Mouse (Mus musculus) ovary, postnatal 14 days (tissue): Measurements from ENCODE around the gene Plcb4.

ENCODE experiments used
- DNase-seq: peaks from one replicate; pipeline ENCODE4 v3.0.0; 2022; ENCODE audit warnings: low spot score

Plcb4 gene

DNA sequence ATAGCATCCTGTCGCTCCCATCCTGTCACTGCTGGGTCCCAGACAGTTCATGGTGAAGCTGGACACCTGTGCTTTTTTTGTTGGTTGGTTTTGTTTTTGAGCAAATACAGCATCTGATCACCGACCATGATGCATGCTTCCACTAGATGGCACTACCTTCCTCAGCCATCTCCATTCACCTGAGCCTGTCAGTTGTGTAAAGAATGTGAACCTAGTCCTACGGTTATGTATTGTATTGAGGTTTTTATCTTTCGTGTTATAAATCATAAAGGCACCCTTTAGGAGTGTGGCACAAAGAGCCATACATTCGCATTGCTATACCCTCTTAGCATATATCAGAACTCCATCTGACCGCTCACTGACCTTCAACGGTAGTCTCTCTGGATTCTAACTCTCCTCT is 343.3 kb downstream of the Plcb4 start:
- DNase-seq, result no peak

GRCm38 (mm10) chr2:136003836-136004235 is 345.0 kb downstream of the Plcb4 start:
- DNase-seq, result no peak

DNA sequence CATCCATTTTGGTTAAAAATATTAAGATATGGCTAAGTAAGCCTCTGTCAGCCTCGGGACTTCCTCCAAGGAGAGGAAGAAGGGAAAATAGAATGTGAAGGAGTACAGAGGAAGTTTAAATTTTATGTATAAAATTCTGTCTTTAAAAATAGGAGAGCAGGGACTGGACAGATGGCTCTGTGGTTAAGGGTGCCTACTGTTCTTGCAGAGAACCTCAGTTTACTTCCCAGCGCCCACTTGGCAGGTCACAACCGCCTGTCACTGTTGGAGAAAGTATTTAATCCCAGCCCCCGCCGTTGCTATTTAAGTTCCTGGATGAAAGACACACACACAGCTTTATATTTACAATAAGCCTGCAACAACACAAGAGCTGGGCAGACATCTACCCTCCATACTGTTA is 347.5 kb downstream of the Plcb4 start:
- no peak for DNase-seq

DNA sequence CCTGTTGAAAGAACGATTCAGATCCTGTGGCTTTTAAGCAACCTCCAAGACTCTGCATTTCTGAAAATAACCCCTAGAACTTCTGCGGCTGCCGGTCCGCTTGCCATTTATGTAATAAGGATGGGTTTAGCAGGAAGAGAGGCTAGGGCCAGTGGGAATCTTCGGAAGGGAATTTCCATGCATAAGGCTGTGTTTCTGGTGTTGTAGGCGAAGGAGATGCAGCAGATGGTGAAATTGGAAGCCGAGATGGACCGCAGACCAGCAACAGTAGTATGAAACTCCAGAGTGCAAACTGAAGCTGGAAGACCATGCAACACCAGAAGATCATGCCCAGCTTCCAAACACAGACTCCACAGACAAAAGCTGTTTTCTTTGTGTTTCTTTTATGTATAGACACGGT is 353.9 kb downstream of the Plcb4 start:
- DNase-seq, result no peak

DNA sequence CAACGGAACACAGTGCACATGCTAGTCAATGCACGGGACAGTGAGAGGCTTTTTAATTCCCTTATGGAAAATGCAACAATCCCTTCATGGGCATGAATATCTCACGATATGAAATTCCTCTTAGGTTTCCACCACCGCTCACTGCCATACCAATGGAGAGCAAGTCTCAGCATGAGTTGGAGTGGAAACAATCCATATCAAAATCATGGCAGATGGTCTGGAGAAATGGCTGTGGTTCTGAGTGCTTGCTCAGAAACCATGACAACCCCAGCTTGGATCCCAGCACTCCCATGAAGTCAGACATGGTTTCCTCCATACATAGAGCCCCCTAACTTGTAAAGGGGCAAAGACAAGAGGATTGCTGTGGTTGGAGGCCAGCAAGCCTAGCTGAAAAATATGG is 389.7 kb downstream of the Plcb4 start:
- DNase-seq, result no peak

- DNase-seq, result no peak
These were observed 392.2 kb downstream of the Plcb4 start for GRCm38 (mm10) chr2:136050793-136051615.

GRCm38 (mm10) chr2:136051688-136052289 is 393.0 kb downstream of the Plcb4 start, which contains the start of gene Lamp5:
Gene Lamp5, plus strand, starts transcription at chr2:136052239.
- DNase-seq, result no peak

DNA sequence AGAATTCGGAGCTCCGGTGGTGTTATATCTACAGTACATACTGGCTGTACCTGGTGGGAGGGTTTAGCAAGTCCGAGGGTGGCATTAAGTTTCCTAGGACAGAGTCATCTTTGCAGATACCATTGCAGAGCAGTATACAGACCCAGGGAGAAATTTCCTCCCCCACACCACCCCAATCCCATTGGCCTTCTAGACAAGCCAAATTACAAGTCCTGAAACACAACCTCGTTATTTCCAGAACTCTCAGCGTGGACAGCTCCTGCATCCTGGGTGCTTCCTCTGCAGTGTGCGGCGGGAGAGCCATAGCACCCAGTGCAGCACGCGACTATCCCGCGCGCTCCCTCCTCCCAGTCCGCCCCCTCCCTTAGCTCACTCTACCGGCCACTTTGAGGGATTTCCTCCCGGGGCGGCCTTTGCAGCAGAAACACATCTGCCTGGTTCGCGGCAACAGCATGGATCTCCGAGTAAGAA is 399.1 kb downstream of the Plcb4 start:
- no peak for DNase-seq

GRCm38 (mm10) chr2:136058398-136058797 is 399.6 kb downstream of the Plcb4 start:
- DNase-seq, result no peak

DNA sequence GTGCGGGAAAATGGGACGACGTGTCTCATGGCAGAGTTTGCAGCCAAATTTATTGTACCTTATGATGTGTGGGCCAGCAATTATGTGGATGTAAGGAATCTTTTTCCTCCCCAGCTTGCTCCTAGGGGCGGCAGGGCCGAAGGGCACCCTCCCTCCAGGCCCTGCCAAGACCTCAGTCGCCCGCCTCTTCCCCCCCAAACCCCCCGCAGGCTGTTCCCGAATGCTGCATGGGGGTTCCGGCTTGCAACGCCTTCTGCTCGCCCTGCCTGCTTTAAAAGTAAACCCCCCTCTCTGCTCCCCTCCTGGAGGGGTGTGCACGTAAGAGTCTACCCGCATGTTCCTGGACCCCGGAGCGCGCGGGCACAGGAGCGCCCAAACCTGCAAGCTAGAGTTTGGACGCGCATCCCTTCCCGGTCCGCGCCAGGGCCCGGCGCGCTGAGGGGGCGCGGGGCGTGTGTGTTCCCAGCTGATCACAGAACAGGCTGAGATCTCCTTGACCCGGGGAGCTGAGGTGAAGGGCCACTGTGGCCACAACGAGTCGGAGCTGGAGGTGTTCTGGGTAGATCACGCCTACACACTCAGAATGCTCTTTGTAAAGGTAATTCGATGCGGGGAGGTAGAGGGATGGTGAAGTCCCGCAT is 400.3 kb downstream of the Plcb4 start:
- no peak for DNase-seq
